Mouse (Mus musculus): ENCODE data around the gene Acyp1. TPM values are rescaled to one million over a fixed set of nuclear protein-coding genes. Genes with fewer than 3 reads are reported as not detected.

Gene Acyp1
- polyA plus RNA-seq, 1 experiment from 2014 or later = 27.8 TPM

DNA sequence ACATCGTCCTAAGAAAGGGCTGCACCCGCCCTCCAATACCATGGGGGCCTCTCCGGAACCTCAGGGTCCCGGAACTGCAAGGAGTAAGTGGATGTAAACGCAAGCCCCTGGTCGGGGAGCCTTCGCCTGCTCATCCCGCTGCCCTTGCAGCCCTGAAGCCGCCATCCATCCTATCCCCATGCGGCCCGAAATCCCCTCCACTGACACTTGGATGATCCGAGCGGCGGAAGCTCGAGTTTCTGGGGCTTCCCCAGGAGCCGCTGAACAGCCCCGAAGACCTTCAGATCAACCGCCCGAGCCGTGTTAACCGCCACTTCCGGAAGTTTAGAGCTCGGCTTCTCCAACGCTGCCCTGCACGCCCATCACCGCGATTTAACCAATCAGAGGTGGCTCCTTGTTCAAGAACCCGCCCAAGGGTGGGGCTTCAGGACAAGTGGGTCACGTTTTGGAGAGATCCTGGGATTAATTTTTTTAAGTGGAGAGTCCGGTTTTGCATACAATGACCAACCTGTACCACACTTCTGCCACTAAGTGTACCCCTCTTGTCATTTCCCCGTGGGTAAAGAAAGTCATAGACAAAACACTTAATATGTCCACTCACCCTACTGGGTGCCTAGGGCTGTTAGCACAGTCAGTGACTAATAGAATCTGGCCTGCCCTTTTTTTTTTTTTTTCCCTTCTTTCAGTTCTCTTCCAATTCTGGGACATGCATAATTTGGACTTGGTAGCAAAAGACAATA lies 8.0 kb downstream of the Acyp1 start:
- Histone ChIP-seq H3K4me1 (ENCODE audit: insufficient read depth) (peaks cover 9% of the 10 kb centered on the region), H3K4me3 (ENCODE audit: low read depth, low read length) (peak overlapping the region; percentile 94), H3K9ac (replicated peaks) (peak overlapping the region; percentile 92), H3K27me3 (ENCODE audit: insufficient read depth, low read length) (no peaks in the 10 kb centered on the region), H3K36me3 (replicated peaks; ENCODE audit: insufficient read depth, low read length) (peaks cover 7% of the 10 kb centered on the region), H3K4me2 (ENCODE audit: low read depth, low read length) (peak overlapping the region; percentile 98), H3K9me3 (ENCODE audit: low read length) (no peaks in the 10 kb centered on the region), H3K27ac (ENCODE audit: low read depth) (peak overlapping the region; percentile 90)
- peak; percentile 97 for DNase-seq
- TF ChIP-seq EP300 (IDR thresholded peaks at IDR 0.05; ENCODE audit: low read depth) (peak; percentile 72; the same call in 1 of the 2 replicates), CTCF (IDR thresholded peaks at IDR 0.05; ENCODE audit: low read depth) (no peak)
- peak; percentile 94 for ATAC-seq
- 0% methylated on average over 31 of the region's 31 CpGs for WGBS (ENCODE audit: insufficient replicate concordance)

DNA sequence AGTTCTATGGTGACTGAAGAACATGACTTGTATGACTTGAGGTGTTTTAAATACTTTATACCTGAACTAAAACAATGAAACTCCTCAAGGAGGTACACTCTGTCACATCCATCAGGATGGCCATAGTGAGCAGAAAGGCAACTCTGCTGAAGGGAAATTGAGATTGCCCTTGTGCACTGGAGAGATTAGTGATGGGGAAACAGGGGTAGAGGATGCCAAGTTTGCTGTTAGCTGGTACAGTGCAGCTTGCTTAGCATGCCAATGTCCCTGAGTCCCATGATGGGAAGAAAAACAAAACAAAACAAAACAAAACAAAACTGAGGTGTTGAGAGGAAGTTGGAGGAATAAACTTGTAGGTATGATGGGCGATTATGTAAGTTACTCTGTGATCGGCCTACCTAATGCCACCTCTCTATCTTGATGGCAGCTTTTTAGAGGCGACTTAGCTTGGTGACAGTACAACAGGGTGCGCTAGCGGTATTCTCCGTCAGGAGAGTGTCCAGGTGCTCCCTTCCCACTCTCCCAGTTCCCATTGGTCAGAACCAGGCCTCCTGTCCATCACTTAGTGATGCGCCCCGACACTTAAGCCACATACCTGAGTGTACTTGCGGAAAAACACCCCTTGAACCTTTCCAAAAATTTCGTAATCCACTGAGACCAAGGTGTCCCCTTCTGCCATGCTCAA lies 8.7 kb downstream of the Acyp1 start:
- WGBS (ENCODE audit: insufficient replicate concordance) = 6% methylated on average over 10 of the region's 10 CpGs
- Histone ChIP-seq H3K4me3 (ENCODE audit: low read depth, low read length) (peak overlapping the region; percentile 94), H3K9me3 (ENCODE audit: low read length) (no peaks in the 10 kb centered on the region), H3K4me2 (ENCODE audit: low read depth, low read length) (peak overlapping the region; percentile 98), H3K27ac (ENCODE audit: low read depth) (peak overlapping the region; percentile 90), H3K9ac (replicated peaks) (peak overlapping the region; percentile 92), H3K36me3 (replicated peaks; ENCODE audit: insufficient read depth, low read length) (peaks cover 13% of the 10 kb centered on the region), H3K27me3 (ENCODE audit: insufficient read depth, low read length) (no peaks in the 10 kb centered on the region), H3K4me1 (ENCODE audit: insufficient read depth) (peaks cover 9% of the 10 kb centered on the region)
- no peak for DNase-seq
- no peak for TF ChIP-seq CTCF (IDR thresholded peaks at IDR 0.05; ENCODE audit: low read depth)
- TF ChIP-seq EP300 (IDR thresholded peaks at IDR 0.05; ENCODE audit: low read depth) = 0 out of 2 replicates have a peak, but pooled peaks have one; percentile 31
- ATAC-seq = peak; percentile 53

DNA sequence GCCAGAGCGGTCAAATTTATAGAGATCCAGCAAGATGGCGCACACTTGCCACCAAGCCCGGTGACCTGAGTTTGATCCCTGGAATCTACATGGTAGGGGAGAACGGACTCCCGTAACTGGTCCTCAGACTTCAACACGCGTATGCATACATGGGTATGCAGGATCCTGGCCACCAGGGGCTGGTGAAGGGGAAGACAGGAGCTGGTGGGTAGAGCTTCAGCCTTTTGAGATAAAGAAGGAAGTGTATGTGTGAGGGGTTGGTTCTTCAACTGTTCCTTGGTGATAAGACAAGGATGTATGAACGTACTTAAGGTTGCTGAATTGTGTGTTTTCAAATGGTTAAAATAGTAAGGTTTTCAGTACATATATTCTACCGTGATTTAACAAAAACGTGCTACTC lies 9.3 kb downstream of the Acyp1 start:
- peak overlapping the region; percentile 98 for H3K4me2 ChIP-seq (ENCODE audit: low read depth, low read length)
- H3K27me3 ChIP-seq (ENCODE audit: insufficient read depth, low read length) = no peaks in the 10 kb centered on the region
- TF ChIP-seq EP300 (IDR thresholded peaks at IDR 0.05; ENCODE audit: low read depth) (peak; percentile 42; the same call in 1 of the 2 replicates), CTCF (IDR thresholded peaks at IDR 0.05; ENCODE audit: low read depth) (peak; percentile 55)
- peak overlapping the region; percentile 94; the same call in 1 of the 2 replicates for H3K4me3 ChIP-seq (ENCODE audit: low read depth, low read length)
- peak; percentile 50 for ATAC-seq
- H3K36me3 ChIP-seq (replicated peaks; ENCODE audit: insufficient read depth, low read length) = peaks cover 14% of the 10 kb centered on the region
- peak; percentile 29 for DNase-seq
- no peak overlapping the region for H3K27ac ChIP-seq (ENCODE audit: low read depth)
- H3K4me1 ChIP-seq (ENCODE audit: insufficient read depth) = peaks cover 9% of the 10 kb centered on the region
- 65% methylated on average over 10 of the region's 10 CpGs for WGBS (ENCODE audit: insufficient replicate concordance)
- H3K9ac ChIP-seq (replicated peaks) = no peak overlapping the region
- no peaks in the 10 kb centered on the region for H3K9me3 ChIP-seq (ENCODE audit: low read length)

DNA sequence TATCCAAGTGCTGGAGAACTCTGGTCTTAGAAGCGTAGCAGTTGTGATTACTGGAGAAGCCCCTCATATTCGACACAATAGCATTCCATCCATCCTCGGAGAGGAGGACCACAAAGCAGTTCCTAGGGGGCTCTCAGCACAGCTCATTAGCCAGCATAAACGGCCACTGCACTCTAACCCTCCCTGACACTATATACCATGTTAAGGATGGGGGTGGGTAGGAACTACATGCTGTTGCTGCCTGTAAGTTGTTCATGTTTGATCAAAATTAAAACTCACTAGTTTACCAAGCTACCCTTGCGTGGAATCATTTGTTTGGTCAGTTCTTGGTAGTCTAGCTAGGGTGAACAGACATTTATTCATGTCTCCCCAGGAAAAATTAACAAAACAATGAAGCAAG lies 12.0 kb downstream of the Acyp1 start:
- no peak overlapping the region for H3K4me2 ChIP-seq (ENCODE audit: low read depth, low read length)
- no peak overlapping the region for H3K4me3 ChIP-seq (ENCODE audit: low read depth, low read length)
- 84% methylated on average over 5 of the region's 5 CpGs for WGBS (ENCODE audit: insufficient replicate concordance)
- H3K9me3 ChIP-seq (ENCODE audit: low read length) = no peaks in the 10 kb centered on the region
- DNase-seq = no peak
- H3K4me1 ChIP-seq (ENCODE audit: insufficient read depth) = peaks cover 9% of the 10 kb centered on the region
- no peak for TF ChIP-seq EP300 (IDR thresholded peaks at IDR 0.05; ENCODE audit: low read depth)
- ATAC-seq = no peak
- H3K27me3 ChIP-seq (ENCODE audit: insufficient read depth, low read length) = no peaks in the 10 kb centered on the region
- no peak overlapping the region for H3K9ac ChIP-seq (replicated peaks)
- peaks cover 14% of the 10 kb centered on the region for H3K36me3 ChIP-seq (replicated peaks; ENCODE audit: insufficient read depth, low read length)
- H3K27ac ChIP-seq (ENCODE audit: low read depth) = no peak overlapping the region

DNA sequence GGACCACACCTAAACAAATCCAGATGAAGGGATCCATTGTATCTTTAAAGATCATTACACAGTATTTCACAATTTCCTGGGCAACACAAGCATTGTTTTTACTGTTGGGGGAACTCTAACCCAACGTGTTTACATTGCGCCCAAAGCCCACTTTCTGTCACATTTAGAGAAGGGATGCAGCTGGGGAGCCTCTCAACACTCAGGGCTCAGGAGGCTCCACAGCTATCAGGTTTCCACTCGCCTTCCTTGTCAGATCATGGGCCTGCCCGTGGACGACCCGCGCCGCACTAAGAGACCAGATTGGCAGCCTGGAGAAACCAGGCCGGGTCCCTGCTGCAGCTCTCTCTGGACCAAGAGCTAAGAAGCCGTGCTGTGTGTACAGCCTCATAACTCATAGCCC lies 14.7 kb downstream of the Acyp1 start:
- Histone ChIP-seq H3K36me3 (replicated peaks; ENCODE audit: insufficient read depth, low read length) (peaks cover 14% of the 10 kb centered on the region), H3K9me3 (ENCODE audit: low read length) (no peaks in the 10 kb centered on the region), H3K4me3 (ENCODE audit: low read depth, low read length) (no peak overlapping the region), H3K4me2 (ENCODE audit: low read depth, low read length) (no peak overlapping the region), H3K27me3 (ENCODE audit: insufficient read depth, low read length) (no peaks in the 10 kb centered on the region), H3K27ac (ENCODE audit: low read depth) (no peak overlapping the region), H3K4me1 (ENCODE audit: insufficient read depth) (peaks cover 6% of the 10 kb centered on the region), H3K9ac (replicated peaks) (no peak overlapping the region)
- WGBS (ENCODE audit: insufficient replicate concordance) = 67% methylated on average over 10 of the region's 10 CpGs
- ATAC-seq (no peak), DNase-seq (no peak)
- TF ChIP-seq EP300 (IDR thresholded peaks at IDR 0.05; ENCODE audit: low read depth) (no peak), CTCF (IDR thresholded peaks at IDR 0.05; ENCODE audit: low read depth) (no peak)

DNA sequence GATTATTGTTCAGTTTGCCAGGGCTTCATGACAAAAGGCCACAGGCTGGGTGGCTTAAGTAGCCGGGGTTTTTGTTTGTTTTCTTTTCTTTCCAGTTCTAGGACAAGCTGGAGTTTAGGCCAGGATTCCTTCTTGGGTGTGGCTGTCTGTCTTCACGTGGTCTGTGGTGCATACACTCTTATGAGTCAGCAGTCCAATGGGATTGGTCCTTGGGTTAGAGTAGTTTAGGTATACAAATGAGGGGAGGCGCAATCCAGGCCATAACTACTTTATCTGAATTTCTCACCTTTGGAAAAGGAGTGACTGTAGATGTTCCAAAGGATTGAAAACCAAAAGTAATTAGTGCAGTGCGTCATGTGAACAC lies 16.4 kb downstream of the Acyp1 start:
- TF ChIP-seq CTCF (IDR thresholded peaks at IDR 0.05; ENCODE audit: low read depth) (no peak), EP300 (IDR thresholded peaks at IDR 0.05; ENCODE audit: low read depth) (no peak)
- ATAC-seq (no peak), DNase-seq (no peak)
- H3K9me3 ChIP-seq (ENCODE audit: low read length) = no peaks in the 10 kb centered on the region
- peaks cover 6% of the 10 kb centered on the region; the same call in 1 of the 2 replicates for H3K4me1 ChIP-seq (ENCODE audit: insufficient read depth)
- H3K36me3 ChIP-seq (replicated peaks; ENCODE audit: insufficient read depth, low read length) = peaks cover 9% of the 10 kb centered on the region
- no peak overlapping the region for H3K4me3 ChIP-seq (ENCODE audit: low read depth, low read length)
- no peak overlapping the region for H3K4me2 ChIP-seq (ENCODE audit: low read depth, low read length)
- 67% methylated on average over 4 of the region's 4 CpGs for WGBS (ENCODE audit: insufficient replicate concordance)
- no peak overlapping the region for H3K27ac ChIP-seq (ENCODE audit: low read depth)
- H3K9ac ChIP-seq (replicated peaks) = no peak overlapping the region
- no peaks in the 10 kb centered on the region for H3K27me3 ChIP-seq (ENCODE audit: insufficient read depth, low read length)

All from liver, postnatal 0 days (tissue).